Mouse (Mus musculus): Measurements from ENCODE around the gene Capns1.

DNA sequence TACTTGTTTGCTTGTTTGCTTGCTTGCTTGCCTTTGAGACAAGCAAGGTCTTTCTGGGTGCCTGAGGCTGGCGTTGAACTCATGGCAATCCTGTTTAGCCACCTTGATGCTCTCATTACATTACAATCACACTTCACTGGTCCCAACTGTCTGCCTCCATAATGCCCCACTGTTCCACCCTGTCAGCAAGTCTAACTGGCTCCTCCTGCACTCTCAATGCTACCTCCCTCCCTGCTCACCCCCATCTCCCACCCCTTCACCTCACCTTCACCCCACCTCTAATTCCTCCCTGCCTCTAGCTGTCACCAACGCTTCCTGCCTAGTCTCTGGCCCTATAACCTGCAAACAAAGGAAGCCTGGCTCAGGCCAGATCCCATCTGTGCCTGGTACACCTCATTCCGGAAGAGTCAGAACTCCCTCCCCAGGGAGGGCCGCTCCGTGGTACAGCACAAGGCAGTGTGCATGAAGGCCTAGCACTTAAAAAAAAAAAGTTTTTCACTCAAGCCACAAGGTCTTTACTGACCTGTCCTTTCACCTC is 950 bp downstream of the Capns1 start:
- TF ChIP-seq CTCF (IDR thresholded peaks at IDR 0.05; ENCODE audit: insufficient read depth, low read depth, low read length) (no peak), POLR2A (IDR thresholded peaks at IDR 0.05; ENCODE audit: insufficient read depth, low read depth, low read length) (no peak)

Data from olfactory bulb, adult 2 months (tissue).